Mouse (Mus musculus) regulatory T cell (primary cell): ENCODE results near the gene Pigyl.
"Not testable (repeated sequence)": the region's sequence is repeated elsewhere in the genome, so short reads cannot be mapped to it uniquely, and the experiment has no call there.

Experiments
- in situ Hi-C: fragments of 300-600 bp; cut with MboI, MseI; formaldehyde crosslinking; loops from one replicate; pipeline ENCODE4 v1.15.1; 2025; ENCODE audit warnings: high pct_unique_total_duplicates

The Pigyl gene

DNA sequence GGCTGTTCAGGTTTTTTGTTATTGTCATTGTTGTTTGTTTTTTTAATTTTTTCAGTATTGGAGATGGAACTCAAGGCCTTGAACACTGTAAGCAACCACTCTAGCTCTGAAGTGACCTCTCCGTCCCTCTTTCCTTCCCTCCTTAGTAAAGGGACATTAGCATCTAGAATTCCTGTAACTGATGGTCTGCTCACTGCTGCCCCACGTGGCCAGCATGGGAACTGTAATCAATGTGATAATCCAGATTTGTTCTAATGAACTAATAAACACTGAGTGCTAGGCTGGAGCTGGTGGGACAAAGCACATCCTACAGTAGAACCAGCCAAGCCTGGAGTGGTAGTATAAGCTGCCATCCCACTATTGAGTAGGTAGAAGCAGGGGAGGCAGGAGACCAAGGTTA lies 18.2 kb upstream of the Pigyl start:
- in situ Hi-C loops = no loop called here

GRCm38 (mm10) chr9:22139746-22140145 lies 16.9 kb upstream of the Pigyl start:
- in situ Hi-C loops = loop anchor here (5.0 kb wide), 1 partner anchor 77 kb away; no protein-coding TSS in a partner anchor

DNA sequence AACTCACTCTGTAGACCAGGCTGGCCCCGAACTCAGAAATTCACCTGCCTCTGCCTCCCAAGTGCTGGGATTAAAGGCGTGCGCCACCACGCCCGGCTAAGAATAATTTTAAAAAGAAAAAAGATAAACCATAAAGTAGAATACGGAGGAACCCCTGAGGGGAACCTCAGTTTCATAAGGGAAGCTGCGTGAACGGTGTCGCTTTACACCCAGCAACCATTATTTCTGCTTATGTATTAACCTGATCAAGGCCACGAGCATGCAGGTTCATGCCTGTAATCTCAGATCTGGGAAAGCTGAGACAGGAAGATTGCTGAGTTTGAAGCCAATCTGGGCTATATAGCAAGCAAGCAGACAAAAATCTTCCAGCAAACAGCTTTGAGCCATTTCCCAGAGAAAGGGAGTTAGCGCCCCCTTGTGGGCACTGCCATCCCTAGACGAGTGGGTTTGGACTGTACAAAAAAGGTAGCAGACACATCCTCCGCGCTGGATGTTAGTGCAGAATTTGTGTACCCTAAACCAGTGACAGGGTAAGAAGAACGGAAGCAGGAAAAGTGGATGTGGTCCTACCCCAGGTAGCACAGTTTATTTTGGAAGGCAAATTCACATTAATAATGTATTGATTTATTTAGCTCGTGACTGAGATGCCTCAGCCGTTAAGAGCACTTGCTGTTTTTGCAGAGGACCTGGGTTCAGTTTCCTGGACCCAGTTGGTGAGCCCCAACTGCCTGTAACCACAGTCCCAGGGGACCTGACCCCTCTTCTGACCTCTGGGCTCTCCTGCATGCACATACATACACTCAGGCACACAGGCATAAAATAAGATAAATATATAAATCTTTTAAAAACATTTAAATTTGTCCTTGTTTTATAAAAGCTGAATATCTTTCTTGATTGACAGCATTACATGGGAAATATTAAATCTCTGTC lies 13.3 kb upstream of the Pigyl start:
- in situ Hi-C loops = loop anchor here (5.0 kb wide), 1 partner anchor 81 kb away; no protein-coding TSS in a partner anchor

GRCm38 (mm10) chr9:22144304-22144965 lies 12.2 kb upstream of the Pigyl start:
- in situ Hi-C loops = loop anchor here (5.0 kb wide), 1 partner anchor 82 kb away; no protein-coding TSS in a partner anchor

DNA sequence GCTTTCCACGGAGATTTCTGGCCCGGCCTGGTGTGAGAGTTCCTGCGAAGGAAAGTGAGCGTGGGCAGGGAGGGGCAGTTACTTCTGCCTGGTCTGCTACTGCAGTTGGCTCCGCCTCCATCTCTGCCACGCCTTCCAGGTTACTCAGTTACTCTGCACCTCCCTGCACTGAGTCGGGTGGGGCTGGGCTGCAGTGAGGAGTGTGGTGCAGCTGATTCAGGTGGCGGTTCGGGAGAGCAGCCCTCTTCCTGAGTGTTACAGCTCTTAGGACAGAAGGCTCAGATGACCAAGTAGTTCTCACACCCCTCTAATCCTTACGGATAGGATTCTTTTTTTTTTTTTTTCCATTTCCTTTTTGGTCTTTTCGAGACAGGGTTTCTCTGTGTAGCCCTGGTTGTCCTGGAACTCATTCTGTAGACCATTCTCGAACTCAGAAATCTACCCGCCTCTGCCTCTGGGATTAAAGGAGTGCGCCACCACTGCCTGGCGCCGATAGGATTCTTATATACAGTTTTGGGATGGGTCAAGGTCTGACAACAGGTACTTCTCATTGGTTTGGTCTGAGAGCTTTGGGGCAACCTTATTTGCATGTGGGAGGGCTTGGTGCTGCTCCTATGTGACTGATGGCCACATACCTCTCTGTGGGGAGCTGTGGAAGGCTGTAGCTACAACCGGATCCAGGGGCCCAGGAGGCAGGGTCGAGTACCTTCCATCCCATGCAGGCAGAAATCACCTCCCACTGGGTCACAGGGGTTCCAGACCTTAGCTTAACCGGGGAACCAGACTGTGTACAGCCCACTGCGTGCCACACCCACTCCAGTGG lies 7.0 kb upstream of the Pigyl start:
- in situ Hi-C loops = no loop called here

GRCm38 (mm10) chr9:22150249-22150693 lies 6.4 kb upstream of the Pigyl start:
- in situ Hi-C loops = not testable (repeated sequence)

- in situ Hi-C loops = no loop called here
These were observed 5.7 kb upstream of the Pigyl start for GRCm38 (mm10) chr9:22150946-22151345.

DNA sequence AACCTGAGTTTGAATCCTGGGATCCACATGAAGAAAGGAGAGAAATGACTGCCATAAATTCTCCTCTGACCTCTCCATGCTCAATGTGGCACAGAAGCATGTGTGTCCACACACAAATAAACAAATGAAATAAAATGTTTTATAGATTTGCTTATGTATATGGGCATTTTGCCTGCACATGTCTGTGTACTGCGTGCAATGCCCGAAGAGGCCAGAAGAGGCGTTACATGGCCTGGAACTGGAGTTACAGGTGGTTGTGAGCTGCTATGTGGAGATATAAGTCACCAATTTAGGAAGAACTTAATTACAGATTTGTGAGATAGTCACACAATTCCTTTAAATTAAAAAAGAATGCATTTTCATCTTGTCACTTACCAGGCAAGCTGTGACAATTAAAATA lies 2.8 kb upstream of the Pigyl start:
- in situ Hi-C loops = no loop called here

DNA sequence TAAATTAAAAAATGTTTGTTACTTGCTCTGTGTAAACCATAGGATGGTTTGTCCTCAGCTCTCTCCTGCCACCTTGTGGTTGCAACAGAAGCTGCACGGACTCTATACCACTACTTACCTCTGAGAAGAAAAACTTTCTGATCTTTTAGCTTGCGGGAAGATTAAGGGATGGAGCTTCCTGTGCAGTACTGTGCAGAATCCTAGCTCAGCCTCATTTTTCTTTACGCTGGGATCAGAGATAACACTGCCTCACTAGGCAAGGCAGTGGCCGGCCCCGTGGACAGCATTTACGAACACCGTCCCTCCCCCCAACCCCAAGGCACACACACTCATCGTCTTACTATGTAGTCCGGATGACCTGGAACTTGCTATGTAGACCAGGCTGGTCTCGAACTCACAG lies 1.0 kb upstream of the Pigyl start:
- in situ Hi-C loops = no loop called here

GRCm38 (mm10) chr9:22157516-22158265 lies 1.0 kb downstream of the Pigyl start:
- in situ Hi-C loops = no loop called here

DNA sequence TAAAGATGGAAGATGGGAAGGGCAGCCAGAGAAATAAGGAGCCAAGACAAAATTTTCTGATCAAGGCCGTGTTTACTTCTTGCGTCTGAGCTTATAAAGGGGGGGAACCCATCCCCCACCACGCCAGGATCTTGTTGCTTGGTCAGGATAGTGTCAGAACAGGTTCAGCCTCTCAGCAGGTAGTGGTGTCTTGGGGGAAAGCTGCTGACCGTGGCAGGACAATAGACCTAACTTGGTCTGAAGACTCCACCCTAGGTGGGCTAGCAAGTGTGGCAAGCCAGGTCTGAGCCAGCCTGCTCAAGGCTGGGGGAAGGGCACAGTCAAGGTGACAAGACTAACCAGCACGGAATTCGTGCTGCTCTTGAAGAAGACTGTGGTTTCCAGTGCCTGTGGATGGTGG lies 4.7 kb downstream of the Pigyl start:
- in situ Hi-C loops = no loop called here

- in situ Hi-C loops = no loop called here
These were observed 5.7 kb downstream of the Pigyl start for GRCm38 (mm10) chr9:22162305-22162704.

GRCm38 (mm10) chr9:22162912-22163311 lies 6.3 kb downstream of the Pigyl start:
- in situ Hi-C loops = no loop called here

- in situ Hi-C loops = loop anchor here (5.0 kb wide), 1 partner anchor 42 kb away; no protein-coding TSS in a partner anchor
These were observed 8.3 kb downstream of the Pigyl start for GRCm38 (mm10) chr9:22164711-22165668.

DNA sequence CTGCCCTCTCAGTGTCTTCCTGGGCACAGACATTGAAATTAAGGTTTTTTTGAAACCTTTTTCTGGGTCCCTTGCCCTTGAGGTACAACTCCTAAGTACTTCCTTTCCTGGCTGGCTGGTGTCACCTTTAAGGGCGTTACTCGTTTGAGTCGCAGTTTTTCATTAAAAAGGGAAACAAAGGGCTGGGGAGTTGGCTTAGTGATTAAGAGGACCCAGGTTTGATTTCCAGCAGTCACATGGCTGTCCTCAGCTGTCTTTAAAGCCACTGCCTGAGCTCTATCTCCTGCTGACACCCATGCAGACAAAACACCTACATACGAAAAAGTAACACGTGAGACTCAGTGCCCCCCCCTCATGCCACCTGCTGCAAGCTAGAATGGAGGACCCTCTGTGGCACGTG lies 9.3 kb downstream of the Pigyl start:
- in situ Hi-C loops = loop anchor here (5.0 kb wide), 1 partner anchor 41 kb away; no protein-coding TSS in a partner anchor

DNA sequence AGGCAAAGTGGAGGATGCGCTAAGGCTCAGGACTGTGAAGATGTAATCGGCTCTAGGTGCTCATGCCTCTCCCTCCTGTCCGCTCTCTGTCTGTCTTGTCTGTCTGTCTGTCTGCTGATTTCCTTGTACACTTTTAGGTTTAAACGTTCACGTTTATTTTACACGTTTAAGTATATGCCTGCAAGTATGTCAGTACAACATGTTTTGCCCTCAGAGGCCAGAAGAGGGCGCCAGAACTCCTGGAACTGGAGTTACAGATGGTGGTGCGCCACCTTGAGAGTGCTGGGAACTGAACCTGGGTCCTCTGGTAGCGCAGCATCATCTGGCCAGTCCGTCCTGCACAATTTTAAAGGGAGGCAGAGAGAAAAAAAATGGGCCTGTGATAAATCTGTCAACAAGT lies 10.0 kb downstream of the Pigyl start:
- in situ Hi-C loops = loop anchor here (5.0 kb wide), 1 partner anchor 41 kb away; no protein-coding TSS in a partner anchor

DNA sequence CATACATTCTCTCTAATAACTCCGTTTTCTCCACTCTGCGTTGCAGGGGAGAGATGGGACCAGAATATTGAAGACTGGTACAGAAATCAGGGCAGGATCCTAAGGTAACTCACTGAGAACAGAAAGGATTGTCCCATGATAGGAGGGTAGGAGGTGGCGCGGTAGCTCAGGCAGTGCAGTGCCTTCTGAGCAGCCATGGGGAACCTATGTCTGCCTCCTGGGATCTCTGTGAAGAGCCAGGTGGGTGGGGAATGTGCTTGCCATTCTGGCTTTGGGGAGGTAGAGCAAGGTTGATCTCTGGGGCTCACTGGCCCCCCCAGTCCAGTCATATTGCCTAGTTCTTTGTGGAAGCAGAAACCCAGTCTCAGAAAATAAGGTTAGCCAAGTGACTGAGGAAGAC lies 11.1 kb downstream of the Pigyl start:
- in situ Hi-C loops = loop anchor here (5.0 kb wide), 1 partner anchor 40 kb away; no protein-coding TSS in a partner anchor

GRCm38 (mm10) chr9:22169327-22169726 lies 12.7 kb downstream of the Pigyl start:
- in situ Hi-C loops = loop anchor here (5.0 kb wide), 1 partner anchor 38 kb away; no protein-coding TSS in a partner anchor

DNA sequence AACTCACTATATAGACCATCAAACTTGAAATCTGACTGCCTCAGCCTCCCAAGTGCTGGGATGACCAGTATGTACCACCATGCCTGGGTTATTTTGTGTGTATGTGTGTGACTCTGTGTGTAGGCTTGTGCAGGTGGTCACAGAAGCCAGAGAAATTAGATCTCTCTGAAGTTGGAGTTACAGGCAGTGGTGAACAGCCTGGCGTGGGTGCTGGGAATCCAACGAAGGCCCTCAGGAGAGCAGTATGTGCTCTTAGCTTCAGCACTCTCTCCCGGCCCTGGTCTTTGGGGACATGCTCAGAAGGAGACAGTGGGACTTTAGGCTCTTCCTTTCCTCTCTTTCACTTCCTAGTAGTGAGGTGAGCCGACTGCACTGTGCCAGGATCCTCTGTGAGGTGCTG lies 15.7 kb downstream of the Pigyl start:
- in situ Hi-C loops = no loop called here
